Mouse (Mus musculus) cerebellum, adult 9-11 months (tissue): ENCODE measurements around the gene Zfp654.
"Not testable (repeated sequence)": the region's sequence is repeated elsewhere in the genome, so short reads cannot be mapped to it uniquely, and the experiment has no call there.

Experiments used
- DNase-seq: peaks from one replicate; pipeline ENCODE4 v3.0.0; 2022

The Zfp654 gene

DNA sequence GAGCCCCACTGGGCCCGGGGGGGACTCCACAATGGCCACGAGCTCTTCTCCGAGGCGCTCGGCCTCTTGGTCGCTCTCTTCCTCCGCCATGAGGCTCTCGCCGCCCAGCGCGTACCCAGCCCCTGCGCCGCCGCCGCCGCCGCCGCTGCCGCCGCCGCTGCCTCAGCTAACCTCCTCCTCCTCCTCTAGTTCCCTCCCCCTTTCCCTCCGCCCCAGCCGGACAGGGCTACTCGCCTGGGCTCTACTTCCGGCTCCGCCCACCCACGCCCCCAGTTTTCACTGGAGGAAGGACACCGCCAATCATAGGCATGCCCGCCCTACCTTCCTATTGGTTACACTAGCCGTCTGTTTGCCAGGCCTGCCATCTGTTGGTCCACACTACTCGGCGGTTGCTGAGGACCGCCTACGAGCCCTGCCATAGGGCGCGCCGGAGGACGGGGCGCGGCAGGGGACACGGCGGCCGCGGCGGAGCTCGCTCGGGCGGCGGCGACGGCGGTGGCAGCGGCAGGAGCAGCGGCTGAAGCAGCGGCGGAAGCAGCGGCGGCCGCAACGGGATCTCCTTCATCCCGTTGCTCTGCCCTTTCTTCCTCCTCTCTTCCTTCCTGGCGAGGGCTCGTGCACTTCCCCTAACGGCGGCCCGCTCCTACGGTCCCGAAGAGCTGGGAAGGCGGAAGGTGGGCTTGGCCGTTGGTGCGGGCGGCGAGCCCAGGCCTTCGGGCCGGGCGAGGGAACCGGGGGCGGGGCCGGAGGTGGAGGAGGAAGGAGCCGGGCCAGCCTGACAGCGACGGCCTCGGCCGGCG is at the start of gene Zfp654, which contains the start of gene Cggbp1:
TSS of gene Zfp654 (minus strand) at position 90 of the 800 bp plus-strand sequence.
TSS of gene Cggbp1 (plus strand) at position 434 of the 800 bp plus-strand sequence.
- DNase-seq: peak; percentile 100

DNA sequence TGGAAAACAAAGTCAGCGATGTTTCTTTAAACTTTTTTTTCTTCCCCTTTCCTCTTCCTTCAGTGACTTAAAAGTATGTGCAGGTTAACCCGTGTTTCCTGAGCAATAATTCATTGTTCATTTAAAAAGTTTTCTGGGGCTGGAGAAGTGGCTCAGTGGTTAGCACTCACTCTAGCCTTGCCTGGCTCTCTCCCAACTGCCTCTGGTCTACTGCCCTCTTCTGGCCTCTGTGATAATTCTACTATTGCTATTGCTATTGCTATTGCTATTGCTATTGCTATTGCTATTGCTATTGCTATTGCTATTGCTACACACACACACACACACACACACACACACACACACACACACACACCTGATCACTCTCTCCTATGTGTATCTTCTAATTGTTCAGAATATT is 47.6 kb upstream of the Zfp654 start:
- no peak for DNase-seq

DNA sequence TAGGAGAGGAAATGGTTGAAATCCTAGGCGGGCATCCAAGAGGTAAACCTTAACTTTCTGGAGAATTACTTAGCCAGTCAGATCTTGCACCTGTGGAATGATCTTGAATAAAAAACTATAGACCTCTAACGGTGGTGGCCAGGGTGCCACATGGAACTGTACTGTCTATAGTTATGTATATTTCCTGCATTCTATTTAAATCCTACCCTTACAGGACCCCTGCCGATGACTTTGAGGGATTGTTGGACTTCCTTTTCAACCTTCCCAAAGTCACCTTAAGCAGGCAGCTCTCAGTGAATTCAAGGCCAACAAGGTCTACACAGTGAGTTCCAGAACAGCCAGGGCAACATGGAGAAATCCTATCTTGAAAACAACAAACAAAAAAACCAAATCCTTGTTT is 38.0 kb upstream of the Zfp654 start:
- DNase-seq: no peak

DNA sequence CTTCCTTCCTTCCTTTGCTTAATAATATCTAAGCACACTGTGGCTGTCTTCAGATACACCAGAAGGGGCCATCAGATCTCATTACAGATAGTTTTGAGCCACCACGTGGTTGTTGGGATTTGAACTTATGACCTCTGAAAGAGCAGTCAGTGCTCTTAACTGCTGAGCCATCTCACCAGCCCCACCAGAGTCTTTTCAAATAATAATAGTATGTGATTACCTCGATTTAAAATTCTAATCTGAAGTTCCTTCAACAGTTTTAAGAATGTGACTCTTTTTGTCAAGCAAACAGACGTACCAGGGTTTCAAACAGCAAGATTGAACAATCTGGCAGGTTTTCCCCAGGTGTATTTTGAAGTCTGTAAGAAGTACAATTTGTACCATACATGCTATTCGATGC is 34.1 kb upstream of the Zfp654 start:
- no peak for DNase-seq

DNA sequence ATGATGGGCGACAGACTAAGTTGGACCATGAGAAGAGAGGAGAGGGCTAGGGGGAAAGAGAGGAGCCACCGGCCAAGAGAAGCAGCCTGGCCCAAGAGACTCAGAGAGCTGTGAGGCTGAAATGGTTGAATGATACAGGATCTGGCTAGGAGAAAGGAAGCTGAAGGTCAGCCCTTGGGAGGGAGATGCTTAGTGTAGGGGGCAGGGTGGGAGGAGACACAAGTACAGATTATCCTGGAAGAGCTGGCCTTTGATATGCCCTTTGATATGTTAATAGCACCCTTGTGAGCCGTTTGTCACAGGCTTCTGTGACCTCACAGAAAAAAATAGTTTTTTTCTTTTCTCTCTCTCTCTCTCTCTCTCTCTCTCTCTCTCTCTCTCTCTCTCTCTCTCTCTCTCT is 33.7 kb upstream of the Zfp654 start:
- DNase-seq: no peak

DNA sequence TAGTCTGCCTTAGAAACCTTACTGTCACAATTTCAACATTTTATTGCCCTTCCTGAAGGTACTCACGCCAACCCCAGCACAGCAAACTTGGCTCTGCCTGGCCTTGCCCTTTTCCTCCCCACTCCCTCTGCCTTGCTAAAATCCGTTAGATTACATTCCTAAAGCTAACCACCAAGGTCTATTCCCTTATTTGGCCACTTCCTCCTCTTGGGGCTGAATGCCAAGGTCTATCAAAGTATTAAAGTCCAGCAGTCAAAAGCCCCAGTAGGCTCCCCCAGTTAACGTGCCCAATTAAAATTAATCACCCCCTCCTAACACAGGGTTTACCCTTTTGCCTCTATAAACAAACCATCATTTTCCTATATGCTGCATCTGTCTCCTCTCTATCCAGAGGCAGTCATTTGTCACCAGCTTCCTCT is 33.0 kb upstream of the Zfp654 start:
- no peak for DNase-seq

- no peak for DNase-seq
These were observed 32.4 kb upstream of the Zfp654 start for GRCm38 (mm10) chr16:64883896-64884295.

DNA sequence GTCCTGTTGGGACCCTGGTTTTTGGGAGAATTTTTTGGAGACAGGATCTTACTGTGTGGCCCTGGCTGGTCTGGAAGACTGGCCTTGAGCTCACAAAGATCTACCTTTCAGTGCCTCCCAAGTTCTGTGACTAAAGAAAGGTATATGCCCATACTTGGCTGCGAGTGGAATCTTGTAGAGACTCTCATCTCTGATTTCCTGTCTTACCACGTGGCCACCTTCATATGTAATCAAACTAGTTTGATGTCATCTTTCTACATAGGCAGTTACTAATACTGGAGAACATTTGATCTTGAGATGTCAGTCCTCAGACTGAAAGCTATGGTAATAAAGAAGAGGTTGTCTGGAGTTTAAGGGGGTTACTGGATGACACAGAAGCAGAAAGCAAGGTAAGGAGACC is 30.0 kb upstream of the Zfp654 start:
- DNase-seq: no peak

DNA sequence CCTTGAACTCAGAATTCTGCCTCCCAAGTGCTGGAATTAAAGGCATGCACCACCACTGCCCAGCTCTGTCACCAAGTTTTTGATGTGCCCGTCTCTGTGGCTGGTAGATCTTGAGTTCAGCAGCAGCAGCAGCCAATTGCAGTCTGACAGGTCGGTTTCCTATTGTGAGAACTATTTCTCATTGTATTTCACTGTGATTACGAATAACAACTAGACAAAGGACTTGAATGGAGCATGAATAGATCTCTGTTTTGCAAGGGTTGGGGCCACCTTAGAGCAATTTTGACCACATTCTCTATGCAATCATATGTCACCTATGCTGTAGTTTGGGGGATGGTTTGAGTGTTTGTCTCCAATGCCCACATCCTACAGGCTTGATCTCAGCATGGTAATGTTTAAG is 29.5 kb upstream of the Zfp654 start:
- DNase-seq: no peak

- DNase-seq: no peak
These were observed 28.3 kb upstream of the Zfp654 start for GRCm38 (mm10) chr16:64879735-64880134.

DNA sequence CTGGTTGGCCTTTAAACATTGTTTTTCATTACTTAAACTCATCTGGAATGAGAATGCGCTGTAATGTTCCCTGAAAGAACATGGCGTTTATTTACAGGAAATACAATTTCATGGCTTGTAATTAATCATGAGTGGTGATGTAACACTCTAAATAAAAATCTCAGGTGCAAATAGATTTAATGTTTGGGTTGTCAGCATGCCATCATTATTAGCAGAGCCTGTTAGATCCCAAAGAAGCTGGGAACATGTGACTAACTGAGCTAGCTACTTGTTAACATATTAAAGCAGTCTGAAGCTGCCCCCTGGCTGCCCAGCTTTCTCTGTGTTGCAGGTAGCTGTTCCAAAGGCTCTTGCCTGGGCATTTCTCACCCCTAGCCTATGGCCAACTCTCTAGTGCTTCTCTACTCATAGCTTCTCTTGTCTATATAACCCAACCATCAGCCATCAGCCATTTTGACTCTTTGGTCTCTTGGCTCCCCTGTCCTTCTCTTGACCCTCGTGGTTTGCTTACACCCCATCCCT is 27.2 kb upstream of the Zfp654 start:
- no peak for DNase-seq

GRCm38 (mm10) chr16:64877314-64877713 is 25.9 kb upstream of the Zfp654 start:
- DNase-seq: no peak

DNA sequence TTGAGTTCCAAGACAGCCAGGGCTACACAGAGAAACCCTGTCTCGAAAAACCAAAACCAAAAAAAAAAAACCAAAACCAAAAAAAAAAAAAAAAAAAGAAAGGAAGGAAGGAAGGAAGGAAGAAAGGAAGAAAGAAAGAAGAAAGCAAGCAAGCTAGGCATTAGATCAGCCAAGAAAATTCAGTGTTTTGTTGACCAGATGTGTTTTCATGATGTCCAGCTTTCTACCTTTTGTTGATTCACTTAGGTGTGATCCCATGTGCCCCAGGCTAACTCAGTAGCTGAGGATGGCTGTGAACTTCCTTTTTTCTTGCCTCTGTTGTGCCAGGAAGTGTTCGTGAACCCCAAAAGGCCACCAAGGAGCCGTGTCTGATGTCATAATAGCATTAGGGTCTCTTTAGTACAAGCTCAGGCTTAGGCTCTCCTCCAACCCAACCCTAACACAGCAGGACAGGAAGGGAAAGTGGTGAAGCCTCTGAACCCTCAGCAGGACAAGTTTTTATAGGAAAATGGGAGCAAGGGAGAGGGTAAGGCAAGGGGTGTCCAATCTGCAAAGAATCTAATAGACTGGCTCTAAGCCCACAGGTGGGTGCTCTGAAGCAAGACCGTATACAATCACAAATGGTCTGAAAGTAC is 25.3 kb upstream of the Zfp654 start:
- no peak for DNase-seq

DNA sequence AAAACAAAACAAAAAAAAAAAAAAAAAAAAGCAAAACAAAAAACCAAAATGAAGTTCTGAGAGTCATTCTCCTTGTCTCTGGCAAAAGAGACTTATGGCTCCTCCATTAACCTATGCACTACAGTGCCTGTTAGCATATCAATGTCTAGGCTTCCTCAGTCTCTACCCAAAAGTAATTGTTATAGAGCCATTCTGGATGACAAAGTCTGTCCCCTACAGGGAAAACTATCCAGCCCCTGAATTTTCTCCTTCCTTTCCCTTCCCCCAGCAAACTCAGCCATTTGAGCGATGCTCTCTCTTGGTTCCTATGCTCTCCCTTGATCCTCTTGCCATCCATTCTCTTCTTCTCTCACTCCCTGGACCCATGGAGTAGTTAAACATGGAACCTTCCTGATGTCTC is 24.4 kb upstream of the Zfp654 start:
- DNase-seq: no peak

DNA sequence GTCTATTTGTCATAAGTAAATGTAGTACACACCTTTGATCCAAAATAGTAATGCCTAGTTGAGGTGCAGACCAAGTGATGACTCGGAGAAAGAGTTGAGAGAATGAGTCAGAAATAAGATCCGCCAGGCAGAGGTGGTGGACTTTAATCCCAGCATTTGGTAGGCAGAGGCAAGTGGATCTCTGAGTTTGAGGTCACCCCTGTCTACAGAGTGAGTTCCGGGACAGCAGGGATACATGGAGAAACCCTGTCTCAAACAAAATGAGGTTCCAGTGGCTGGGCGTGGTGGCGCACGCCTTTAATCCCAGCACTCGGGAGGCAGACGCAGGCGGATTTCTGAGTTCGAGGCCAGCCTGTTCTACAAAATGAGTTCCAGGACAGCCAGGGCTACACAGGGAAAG is 23.9 kb upstream of the Zfp654 start:
- no peak for DNase-seq

GRCm38 (mm10) chr16:64873416-64874305 is 22.2 kb upstream of the Zfp654 start:
- peak; percentile 30 for DNase-seq

GRCm38 (mm10) chr16:64872841-64873240 is 21.4 kb upstream of the Zfp654 start:
- DNase-seq: no peak

GRCm38 (mm10) chr16:64872296-64872695 is 20.8 kb upstream of the Zfp654 start:
- DNase-seq: no peak

DNA sequence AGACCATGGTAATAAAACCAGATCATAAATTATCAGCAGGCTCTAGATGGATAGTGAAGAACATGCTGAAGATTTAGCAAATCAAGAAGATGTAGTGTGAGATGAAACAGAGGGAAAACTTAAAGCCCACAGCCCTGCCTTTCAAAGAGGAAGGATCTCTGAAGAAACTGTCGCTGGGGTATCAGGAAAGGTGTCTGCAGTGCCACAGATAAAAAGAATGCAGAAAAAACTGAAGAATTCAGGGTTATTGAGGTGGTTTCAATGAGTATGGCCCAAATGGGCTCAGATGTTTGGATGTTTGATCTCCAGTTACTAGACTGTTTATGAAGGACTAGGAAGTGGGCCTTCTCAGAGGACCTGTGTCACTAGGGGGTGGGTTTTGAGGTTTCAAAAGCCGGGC is 18.2 kb upstream of the Zfp654 start:
- DNase-seq: no peak

DNA sequence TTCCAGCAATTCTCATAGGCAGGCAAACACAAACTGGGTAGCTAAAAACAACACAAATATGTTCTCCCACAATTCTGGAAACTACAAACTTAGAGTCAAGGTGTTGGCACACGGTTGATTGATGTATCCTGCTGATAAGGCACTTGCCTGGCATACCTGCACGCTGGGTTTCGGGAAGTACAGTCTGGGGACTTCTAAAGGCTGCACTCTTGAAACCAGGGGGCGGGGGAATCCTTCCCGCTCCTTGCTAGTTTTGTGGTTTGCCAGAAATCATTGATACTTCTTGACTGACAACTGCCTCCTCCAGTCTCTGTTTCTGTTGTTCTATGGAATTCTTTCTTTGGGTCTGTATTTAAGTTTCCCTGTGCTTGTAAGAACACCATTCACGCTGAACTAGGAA is 17.2 kb upstream of the Zfp654 start:
- no peak for DNase-seq

DNA sequence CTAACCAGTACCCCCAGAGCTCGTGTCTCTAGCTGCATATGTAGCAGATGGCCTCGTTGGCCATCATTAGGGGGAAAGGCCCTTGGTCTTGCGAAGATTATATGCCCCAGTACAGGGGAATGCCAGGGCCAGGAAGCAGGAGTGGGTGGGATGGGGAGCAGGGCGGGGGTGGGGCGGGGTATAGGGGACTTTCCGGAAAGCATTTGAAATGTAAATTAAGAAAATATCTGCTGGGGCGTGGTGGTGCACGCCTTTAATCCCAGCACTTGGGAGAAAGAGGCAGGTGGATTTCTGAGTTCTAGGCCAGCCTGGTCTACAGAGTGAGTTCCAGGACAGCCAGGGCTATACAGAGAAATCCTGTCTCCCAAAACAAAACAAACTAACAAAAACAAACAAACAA is 14.4 kb upstream of the Zfp654 start:
- not testable (repeated sequence) for DNase-seq

DNA sequence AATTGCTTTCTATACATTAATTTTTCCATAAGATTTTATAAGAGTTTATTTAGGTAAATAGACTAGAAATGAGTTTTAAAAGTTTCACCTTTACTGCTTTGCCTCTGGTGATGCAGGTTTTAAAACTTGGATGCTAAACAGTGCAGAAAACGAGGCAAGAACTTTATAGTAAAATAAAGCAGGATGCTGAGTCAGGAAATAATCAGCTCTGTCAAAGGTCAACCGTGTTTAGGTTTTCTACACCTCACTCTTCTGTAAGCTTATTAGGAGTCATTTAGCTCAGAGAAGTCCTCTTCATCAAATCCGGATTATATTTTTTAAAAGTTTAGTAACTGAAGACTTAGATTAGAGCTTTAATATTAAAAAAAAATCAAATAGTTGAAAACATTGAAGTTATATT is 5.5 kb upstream of the Zfp654 start:
- no peak for DNase-seq

GRCm38 (mm10) chr16:64852891-64853290 is 1.4 kb upstream of the Zfp654 start:
- DNase-seq: no peak
